Mouse (Mus musculus) adrenal gland, adult 8-10 months (tissue): Measurements from ENCODE around the gene Tubb3. TPM values are rescaled to one million over a fixed set of nuclear protein-coding genes. Genes with fewer than 3 reads are reported as not detected.
"Not testable (repeated sequence)": the region's sequence is repeated elsewhere in the genome, so short reads cannot be mapped to it uniquely, and the experiment has no call there.

Experiments used
- DNase-seq: peaks from one replicate; pipeline ENCODE4 v3.0.0; 2022
- total RNA-seq, 4 experiments: library from RNA; stranded (reverse); gene quantifications; 2 replicates each; pipeline ENCODE4 v1.2.4; 2022

Tubb3 gene
- total RNA-seq, 4 experiments from 2014 or later, result 2.9 to 9.7 (median 6.6) TPM

- DNase-seq, result no peak
Measured at GRCm38 (mm10) chr8:123412560-123413170, 1.4 kb downstream of the Tubb3 start.

GRCm38 (mm10) chr8:123414255-123414654, 3.0 kb downstream of the Tubb3 start:
- no peak for DNase-seq

- not testable (repeated sequence) for DNase-seq
Measured at GRCm38 (mm10) chr8:123414997-123415696, 3.9 kb downstream of the Tubb3 start.

DNA sequence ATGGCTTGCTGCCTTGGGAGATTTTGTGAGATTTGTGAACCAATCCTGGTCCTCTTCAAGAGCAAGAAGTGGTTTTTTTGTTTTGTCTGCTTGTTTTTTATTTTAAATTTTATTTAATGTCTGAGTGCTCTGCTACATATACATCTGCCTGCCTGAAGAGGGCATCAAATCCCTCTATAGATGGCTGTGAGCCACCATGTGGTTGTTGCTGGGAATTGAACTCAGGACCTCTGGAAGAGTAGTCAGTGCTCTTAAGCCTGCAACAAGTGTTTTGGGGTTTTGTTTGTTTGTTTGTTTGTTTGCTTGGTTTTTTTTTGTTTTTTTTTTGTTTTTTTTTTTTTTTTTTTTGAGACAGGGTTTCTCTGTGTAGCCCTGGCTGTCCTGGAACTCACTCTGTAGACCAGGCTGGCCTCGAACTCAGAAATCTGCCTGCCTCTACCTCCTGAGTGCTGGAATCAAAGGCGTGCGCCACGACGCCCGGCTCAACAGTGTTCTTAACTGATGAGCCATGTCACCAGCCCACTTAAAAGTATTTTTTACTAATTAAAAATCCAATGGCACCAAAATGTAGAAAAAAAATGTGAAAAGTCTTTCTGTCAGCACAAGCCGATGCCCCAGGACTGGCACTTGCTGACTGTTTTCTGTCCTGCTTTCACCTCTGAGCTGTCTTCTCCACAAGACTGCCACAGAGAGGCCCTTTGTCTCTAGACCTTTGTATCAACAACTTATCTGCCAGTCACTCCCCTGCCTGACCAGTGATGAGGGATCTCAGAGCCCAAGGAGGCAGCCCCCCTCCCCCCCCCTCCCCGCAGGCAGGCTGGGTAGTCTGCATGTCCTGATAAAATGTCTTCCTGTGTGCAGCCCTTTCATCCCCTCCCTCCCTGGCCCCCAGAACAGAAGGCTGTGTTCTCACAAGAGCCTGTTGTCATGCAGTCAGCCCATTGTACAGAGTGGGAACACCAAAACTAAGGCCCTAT, 5.0 kb downstream of the Tubb3 start:
- no peak for DNase-seq

DNA sequence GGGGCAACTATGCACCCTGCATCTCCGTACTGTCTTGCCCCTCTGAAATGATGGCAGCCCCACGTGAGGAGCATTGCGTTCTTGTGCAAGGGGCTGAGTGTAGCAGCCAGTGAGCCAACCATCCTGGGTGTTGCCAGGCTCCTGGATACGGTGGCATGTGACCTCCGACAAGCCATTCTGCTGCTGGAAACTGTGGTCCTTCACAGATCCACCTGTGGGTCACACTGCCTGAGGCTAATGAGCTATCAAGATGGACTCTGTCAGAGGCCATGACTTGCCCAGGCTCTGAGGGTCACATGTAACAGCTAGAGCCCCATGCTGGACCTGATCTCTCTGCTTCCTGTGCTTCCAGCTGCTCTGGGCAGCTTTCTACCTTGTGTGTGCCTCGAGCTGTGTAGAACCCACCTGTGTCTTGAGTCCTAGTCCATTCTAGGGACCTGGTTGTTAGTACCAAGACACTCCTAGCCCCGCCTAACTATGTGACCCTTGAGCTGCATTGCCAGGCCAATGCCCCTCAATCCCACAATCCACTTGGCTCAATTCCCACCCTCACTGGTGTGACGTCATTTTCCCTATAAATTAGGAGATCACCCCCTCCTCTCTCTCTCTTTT, 5.8 kb downstream of the Tubb3 start:
- no peak for DNase-seq

DNA sequence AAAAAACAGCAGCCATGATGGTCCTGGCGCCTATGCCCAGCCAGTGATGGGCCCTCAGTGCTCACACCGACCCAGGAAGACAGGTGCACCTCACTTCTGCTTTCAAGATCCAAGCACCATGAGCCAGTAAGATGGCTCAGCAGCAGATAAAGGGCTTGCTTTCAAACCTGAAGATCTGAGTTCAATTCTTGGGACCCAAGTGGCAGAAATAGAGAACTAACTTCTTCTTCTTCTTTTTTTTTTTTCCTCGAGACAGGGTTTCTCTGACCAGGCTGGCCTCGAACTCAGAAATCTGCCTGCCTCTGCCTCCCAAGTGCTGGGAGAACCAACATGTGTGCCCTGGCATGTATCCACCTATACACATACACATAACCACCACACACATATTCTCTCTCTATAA, 8.5 kb downstream of the Tubb3 start:
- DNase-seq, result no peak

- DNase-seq, result no peak
Measured at GRCm38 (mm10) chr8:123420525-123421281, 9.5 kb downstream of the Tubb3 start.

DNA sequence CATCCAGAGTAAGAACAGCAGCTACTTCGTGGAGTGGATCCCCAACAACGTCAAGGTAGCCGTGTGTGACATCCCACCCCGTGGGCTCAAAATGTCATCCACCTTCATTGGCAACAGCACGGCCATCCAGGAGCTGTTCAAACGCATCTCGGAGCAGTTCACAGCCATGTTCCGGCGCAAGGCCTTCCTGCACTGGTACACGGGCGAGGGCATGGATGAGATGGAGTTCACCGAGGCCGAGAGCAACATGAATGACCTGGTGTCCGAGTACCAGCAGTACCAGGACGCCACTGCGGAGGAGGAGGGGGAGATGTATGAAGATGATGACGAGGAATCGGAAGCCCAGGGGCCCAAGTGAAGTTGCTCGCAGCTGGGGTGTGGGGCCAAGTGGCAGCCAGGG, 10.1 kb downstream of the Tubb3 start:
- no peak for DNase-seq

- no peak for DNase-seq
Measured at GRCm38 (mm10) chr8:123422056-123422780, 11.0 kb downstream of the Tubb3 start.

DNA sequence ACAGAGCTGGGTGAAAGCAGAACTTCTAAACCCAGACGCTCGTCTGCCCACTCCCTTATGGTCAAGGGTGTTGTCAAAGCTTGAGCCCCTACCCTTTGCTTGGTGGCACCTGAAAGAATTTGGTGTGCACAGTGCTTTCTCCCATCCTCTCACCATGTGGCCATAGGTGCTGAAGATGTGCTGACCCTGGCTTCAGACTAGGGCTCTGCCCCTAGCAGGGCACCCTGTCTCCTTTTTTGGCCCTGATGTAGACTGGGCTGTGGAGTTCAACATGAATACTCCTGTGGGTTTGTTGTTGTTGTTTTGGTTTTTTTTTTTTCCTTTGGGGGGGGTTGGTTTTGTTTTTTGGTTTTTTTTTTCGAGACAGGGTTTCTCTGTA, 11.5 kb downstream of the Tubb3 start:
- DNase-seq, result no peak

- no peak for DNase-seq
Measured at GRCm38 (mm10) chr8:123423441-123423840, 12.2 kb downstream of the Tubb3 start, which contains the start of gene Def8. Def8 (plus strand) TSS chr8:123423527.

DNA sequence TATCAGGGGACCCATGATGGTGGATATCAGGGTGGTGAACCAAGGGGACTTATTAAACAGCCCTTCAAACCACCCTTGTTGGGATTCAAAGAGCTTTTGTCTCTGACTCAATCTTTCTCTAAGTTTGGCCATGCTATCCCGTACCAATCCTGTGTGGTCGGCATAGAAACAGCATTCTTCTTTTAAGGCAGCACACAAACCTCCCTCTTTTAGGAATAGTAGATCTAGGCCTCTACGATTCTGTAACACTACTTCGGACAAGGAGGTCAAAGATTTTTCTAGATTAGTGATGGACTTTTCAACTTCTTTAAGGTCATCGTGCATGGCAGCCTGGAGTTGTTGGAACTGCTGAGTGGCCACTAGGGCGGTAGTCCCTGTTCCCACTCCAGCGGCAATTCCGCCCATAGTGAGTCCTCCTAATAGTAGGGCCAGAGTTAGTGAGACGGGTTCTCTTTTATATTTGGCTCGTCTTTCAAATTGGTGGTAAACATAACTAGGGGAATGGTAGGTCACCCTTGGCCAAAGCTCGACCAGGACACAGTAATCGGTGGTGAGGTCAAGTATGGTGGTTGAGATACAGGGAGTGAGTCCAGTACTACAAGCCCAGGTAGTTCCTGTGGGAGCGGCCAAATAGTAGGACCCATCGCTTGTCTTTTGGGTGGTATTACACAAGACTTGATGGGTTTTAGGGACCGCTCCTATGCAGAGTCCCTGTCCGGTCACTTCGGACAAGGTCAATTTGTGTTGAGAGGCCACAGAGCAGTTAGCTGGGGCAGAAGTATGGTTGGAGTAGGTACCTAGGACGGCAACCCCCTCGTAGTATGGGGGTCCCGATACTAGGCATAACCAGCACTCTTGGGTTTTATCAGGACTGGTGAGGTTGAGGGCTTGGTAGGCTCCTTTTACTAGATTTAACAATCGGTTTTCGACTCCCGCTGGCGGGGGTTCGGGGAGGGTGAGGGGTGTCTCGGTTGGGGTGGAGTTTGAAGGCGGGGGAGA, 15.6 kb downstream of the Tubb3 start:
- DNase-seq, result no peak

GRCm38 (mm10) chr8:123427639-123428275, 16.5 kb downstream of the Tubb3 start:
- no peak for DNase-seq

GRCm38 (mm10) chr8:123428343-123428893, 17.2 kb downstream of the Tubb3 start:
- DNase-seq, result no peak

DNA sequence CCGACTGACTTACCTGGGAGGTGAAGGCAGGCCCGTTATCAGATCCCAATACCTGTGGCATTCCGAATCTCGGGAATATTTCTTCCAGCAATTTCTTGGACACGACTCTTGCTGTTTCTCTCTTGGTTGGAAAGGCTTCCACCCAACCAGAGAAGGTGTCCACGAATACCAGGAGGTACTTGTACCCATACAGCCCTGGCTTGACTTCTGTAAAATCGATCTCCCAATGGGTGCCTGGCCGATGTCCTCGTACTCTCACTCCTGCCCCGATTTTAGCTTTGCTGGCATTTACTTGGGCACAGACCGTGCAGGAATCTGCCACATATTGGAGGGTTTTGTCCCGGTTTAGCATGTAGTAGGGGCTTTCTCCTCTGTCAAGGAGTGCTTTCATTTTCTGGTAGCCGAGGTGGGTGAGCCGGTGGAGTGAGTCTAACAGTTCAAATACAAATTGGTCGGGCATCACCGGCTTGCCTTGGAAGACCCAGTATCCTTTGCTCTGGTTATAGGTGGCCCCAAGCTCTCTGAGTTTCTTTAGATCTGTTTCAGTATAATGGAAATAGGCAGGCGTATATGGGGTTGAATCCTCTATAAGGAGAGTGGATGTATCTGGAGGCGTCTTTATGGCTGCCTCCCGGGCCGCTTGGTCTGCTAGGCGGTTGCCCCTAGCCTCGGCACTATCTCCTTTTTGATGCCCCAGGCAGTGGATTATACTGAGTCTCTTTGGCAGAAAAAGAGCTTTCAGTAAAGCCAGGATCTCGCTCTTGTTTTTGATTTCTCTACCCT, 17.9 kb downstream of the Tubb3 start:
- no peak for DNase-seq

DNA sequence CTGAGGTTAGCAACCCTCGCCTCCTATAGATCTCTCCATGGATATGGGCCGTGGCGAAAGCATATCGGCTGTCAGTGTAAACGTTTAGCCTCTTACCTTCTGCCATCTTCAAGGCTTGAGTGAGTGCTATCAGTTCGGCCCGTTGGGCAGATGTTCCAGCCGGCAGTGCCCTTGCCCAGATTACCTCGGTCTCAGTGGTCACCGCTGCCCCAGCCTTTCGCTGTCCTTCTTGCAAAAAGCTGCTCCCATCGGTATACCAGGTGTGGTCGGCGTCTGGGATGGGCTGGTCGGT, 18.4 kb downstream of the Tubb3 start:
- DNase-seq, result not testable (repeated sequence)

GRCm38 (mm10) chr8:123430936-123431335, 19.7 kb downstream of the Tubb3 start:
- not testable (repeated sequence) for DNase-seq

GRCm38 (mm10) chr8:123431616-123432365, 20.6 kb downstream of the Tubb3 start:
- no peak for DNase-seq
